In genomic region chr12:71613326-71613725, GRCm38 (mm10) we compare ENCODE assay signal across 10 mouse cellular contexts.
DNase-seq lines count a peak whose midpoint lies in the region; ATAC-seq and TF ChIP-seq lines count a peak whose summit lies in the region.
"Had no signal": no experiment of that assay in that cellular context is flagged by ENCODE, and none has a peak within 500 bp of the region (broad histone marks: within the 10 kb centered on the region; RNA-seq: fewer than 3 reads in every experiment).

No protein-coding gene starts in this region.

- H3K4me3 ChIP-seq in lung, postnatal 0 days (ENCODE audit: low read depth, low read length) = no peak overlapping the region
- no peak overlapping the region for H3K4me3 ChIP-seq in neural tube, embryonic 15.5 days (replicated peaks)

- no peak for TF ChIP-seq EP300 in lung, postnatal 0 days (IDR thresholded peaks at IDR 0.05)

- WGBS in lung, postnatal 0 days = 47% methylated on average over 8 of the region's 8 CpGs
- 49% methylated on average over 8 of the region's 8 CpGs for WGBS in neural tube, embryonic 15.5 days

- H3K36me3 ChIP-seq in lung, postnatal 0 days (ENCODE audit: insufficient read depth, low read length) = no peaks in the 10 kb centered on the region
- H3K36me3 ChIP-seq in neural tube, embryonic 15.5 days = no peaks in the 10 kb centered on the region

- ATAC-seq in lung, postnatal 0 days = peak; percentile 41
- ATAC-seq in neural tube, embryonic 15.5 days (ENCODE audit: low FRiP score) = no peak
- ATAC-seq: hindbrain, postnatal 0 days; midbrain, embryonic 16.5 days had no signal

- H3K27me3 ChIP-seq in lung, postnatal 0 days (replicated peaks; ENCODE audit: insufficient read depth, low read length) = no peaks in the 10 kb centered on the region
- no peaks in the 10 kb centered on the region for H3K27me3 ChIP-seq in neural tube, embryonic 15.5 days (replicated peaks)

- no peaks in the 10 kb centered on the region for H3K4me1 ChIP-seq in lung, postnatal 0 days (ENCODE audit: insufficient read depth, low read depth, low read length)
- no peaks in the 10 kb centered on the region for H3K4me1 ChIP-seq in neural tube, embryonic 15.5 days

- no peak overlapping the region for H3K27ac ChIP-seq in lung, postnatal 0 days (ENCODE audit: low read length)
- no peak overlapping the region for H3K27ac ChIP-seq in neural tube, embryonic 15.5 days (replicated peaks)
- H3K27ac ChIP-seq: hindbrain, postnatal 0 days had no signal

- no peak overlapping the region for H3K4me2 ChIP-seq in lung, postnatal 0 days (replicated peaks; ENCODE audit: low read depth, low read length)
- no peak overlapping the region for H3K4me2 ChIP-seq in neural tube, embryonic 15.5 days

- DNase-seq in 3134 (ENCODE audit: extremely low read depth, insufficient read length, low spot score) (peak; percentile 1), NIH3T3 (ENCODE audit: low read depth) (peak; percentile 19)
- DNase-seq in heart, adult 9 months (ENCODE audit: low spot score in 2 of 2) = peak; percentile 29 to 54
- peak; percentile 39 for DNase-seq in lung, postnatal 0 days (ENCODE audit: low spot score)
- no peak for DNase-seq in spleen, postnatal 14 days (ENCODE audit: low spot score in 2 of 2)
- no peak for DNase-seq in embryo, embryonic 10.5 days (ENCODE audit: low spot score)
- DNase-seq: thymus, adult 18-20 months had no signal

- no peak overlapping the region for H3K9ac ChIP-seq in lung, postnatal 0 days (replicated peaks; ENCODE audit: low read depth)
- no peak overlapping the region for H3K9ac ChIP-seq in neural tube, embryonic 15.5 days (replicated peaks)

- H3K9me3 ChIP-seq in lung, postnatal 0 days (ENCODE audit: low read length) = no peaks in the 10 kb centered on the region
- no peaks in the 10 kb centered on the region for H3K9me3 ChIP-seq in neural tube, embryonic 15.5 days (replicated peaks)

- no peak for TF ChIP-seq CTCF in lung, postnatal 0 days (IDR thresholded peaks at IDR 0.05)

Comparison
In these comparisons a context has a peak if more than half of its experiments do, and no peak if none do; other contexts are left out.
1. DNase-seq: peak in 3134 (single experiment), NIH3T3 (single experiment), heart, adult 9 months (2 of 2) and lung, postnatal 0 days (single experiment); none in spleen, postnatal 14 days (0 of 2) and embryo, embryonic 10.5 days (single experiment).